Mouse (Mus musculus) midbrain, embryonic 16.5 days (tissue): ENCODE results near the gene Cttnbp2. TPM values are rescaled to one million over a fixed set of nuclear protein-coding genes. Genes with fewer than 3 reads are reported as not detected.

ENCODE experiments used
- ATAC-seq: fragments of 200-750 bp; cut with Nextera tagmentation; 2 replicates; pipeline ENCODE4 v1.8.0; 2017; ENCODE audit warnings: moderate TSS enrichment
- H3K27ac ChIP-seq: fragments of 300-500 bp; sonication (generic); 2 replicates; pipeline ENCODE4 v1.5.1; 2014; ENCODE audit warnings: mild to moderate bottlenecking, low read length, mixed read lengths
- H3K27me3 ChIP-seq: fragments of 300-500 bp; sonication (generic); 2 replicates; pipeline ENCODE4 v1.6.1; 2014; ENCODE audit warnings: low read depth, low read length, mixed read lengths; ENCODE audit not compliant: control insufficient read depth, insufficient read depth
- H3K36me3 ChIP-seq: fragments of 300-500 bp; sonication (generic); 2 replicates; pipeline ENCODE4 v1.6.1; 2014; ENCODE audit warnings: mild to moderate bottlenecking, low read length, moderate library complexity, mixed read lengths; ENCODE audit not compliant: control insufficient read depth, insufficient read depth
- H3K4me1 ChIP-seq: fragments of 300-500 bp; sonication (generic); 2 replicates; pipeline ENCODE4 v1.6.1; 2014; ENCODE audit warnings: mild to moderate bottlenecking, low read length, mixed read lengths; ENCODE audit not compliant: control insufficient read depth, insufficient read depth
- H3K4me2 ChIP-seq: fragments of 300-500 bp; sonication (generic); 2 replicates; pipeline ENCODE4 v1.6.1; 2014; ENCODE audit warnings: mild to moderate bottlenecking, low read length, mixed read lengths
- H3K4me3 ChIP-seq: fragments of 300-500 bp; sonication (generic); 2 replicates; pipeline ENCODE4 v1.5.1; 2014; ENCODE audit warnings: low read depth, mild to moderate bottlenecking, low read length, moderate library complexity, mixed read lengths
- H3K9ac ChIP-seq: fragments of 300-500 bp; sonication (generic); 2 replicates; pipeline ENCODE4 v1.6.1; 2014; ENCODE audit warnings: low read depth, low read length, mixed read lengths
- H3K9me3 ChIP-seq: fragments of 300-500 bp; sonication (generic); replicated peaks from 2 replicates; pipeline ENCODE4 v1.6.1; 2014; ENCODE audit warnings: mild to moderate bottlenecking, low read length, mixed read lengths; ENCODE audit not compliant: control insufficient read depth, poor library complexity, severe bottlenecking
- WGBS: fragments of 180-500 bp; shearing (Covaris S2); extraction: QIAGEN DNeasy Blood & Tissue Kit; methylation state at CpG from one replicate; pipeline ENCODE4 v1.1.7; 2014; 5-methylcytosine and 5-hydroxymethylcytosine counted together
- polyA plus RNA-seq: library from polyadenylated mRNA; unstranded; fragments of >200 nt; fragmentation: Nextera tagmentation; extraction: Ambion mirVana; gene quantifications from 2 replicates; pipeline ENCODE4 v1.2.1, GENCODE M21; 2015

Gene Cttnbp2
- polyA plus RNA-seq, 1 experiment from 2014 or later = 57.3 TPM

DNA sequence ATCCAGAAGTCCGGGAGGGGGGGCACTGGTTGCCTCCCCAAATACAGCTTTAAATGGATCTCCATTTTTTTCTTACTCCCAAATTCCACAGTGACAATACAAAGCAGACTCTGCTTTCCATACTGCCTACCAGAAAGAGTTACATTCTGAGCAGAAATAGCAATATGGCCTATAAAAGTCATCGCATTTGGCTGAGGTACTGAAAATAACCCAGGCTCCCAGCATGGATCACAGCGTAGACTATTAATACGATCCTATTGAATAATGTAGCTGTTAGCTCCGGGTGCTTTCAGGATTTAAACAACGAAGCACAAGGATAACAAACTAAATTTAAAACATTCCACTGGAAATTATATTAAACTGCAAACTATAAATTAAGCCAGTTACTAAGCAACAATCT is 2.8 kb downstream of the Cttnbp2 start:
- Histone ChIP-seq H3K9ac (peak overlapping the region; percentile 26; the same call in 1 of the 2 replicates), H3K27ac (no peak overlapping the region), H3K4me3 (peak overlapping the region; percentile 25), H3K9me3 (no peaks in the 10 kb centered on the region), H3K36me3 (no peaks in the 10 kb centered on the region), H3K4me1 (peaks cover 19% of the 10 kb centered on the region), H3K4me2 (peak overlapping the region; percentile 41), H3K27me3 (no peaks in the 10 kb centered on the region; the same call in 1 of the 2 replicates)
- ATAC-seq = no peak
- WGBS = 59% methylated on average over 6 of the region's 6 CpGs

DNA sequence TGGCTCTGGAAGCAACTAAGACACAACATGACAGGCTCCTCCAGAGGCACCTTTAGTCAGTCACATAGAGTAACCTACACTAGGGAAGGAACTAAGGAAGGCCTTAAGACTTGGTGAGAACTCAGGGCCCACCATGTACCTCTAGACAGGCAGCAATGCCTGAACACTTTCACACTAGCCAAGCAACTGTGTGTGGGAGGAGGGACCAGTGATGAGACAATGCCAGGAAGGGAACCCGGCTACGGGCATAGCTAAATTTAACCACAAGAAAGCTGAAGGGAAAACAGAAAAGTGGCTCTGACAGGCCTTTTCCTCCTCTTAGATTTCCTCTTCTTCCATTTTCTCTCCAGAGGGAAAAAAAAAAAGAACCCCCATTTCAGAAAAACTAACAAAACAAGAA is 6.6 kb downstream of the Cttnbp2 start:
- peaks cover 12% of the 10 kb centered on the region for H3K4me1 ChIP-seq
- no peaks in the 10 kb centered on the region for H3K36me3 ChIP-seq
- ATAC-seq = no peak
- H3K9ac ChIP-seq = no peak overlapping the region
- no peak overlapping the region for H3K4me3 ChIP-seq
- WGBS = 87% methylated on average over 2 of the region's 2 CpGs
- no peaks in the 10 kb centered on the region for H3K9me3 ChIP-seq
- H3K4me2 ChIP-seq = no peak overlapping the region
- no peaks in the 10 kb centered on the region for H3K27me3 ChIP-seq
- no peak overlapping the region for H3K27ac ChIP-seq

DNA sequence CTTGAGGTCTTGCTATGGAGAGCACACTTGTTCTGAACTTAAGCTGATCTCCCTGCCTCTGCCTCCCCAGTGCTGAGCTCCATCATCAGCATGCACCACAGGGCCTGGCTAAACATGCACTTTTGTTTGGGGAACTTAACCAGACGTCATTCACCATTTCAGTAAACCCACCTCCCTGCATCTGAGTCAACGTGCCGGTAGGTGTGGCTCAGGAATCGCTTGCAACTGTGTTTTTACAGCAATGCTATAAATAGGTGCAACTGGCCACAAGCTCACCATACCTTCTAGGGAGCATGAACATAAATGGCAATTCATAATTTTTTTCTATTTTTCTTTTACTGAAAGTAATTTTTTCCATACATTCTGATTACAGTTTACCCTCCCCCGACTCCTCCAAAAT is 14.8 kb downstream of the Cttnbp2 start:
- Histone ChIP-seq H3K9ac (no peak overlapping the region), H3K27me3 (no peaks in the 10 kb centered on the region), H3K36me3 (peaks cover 15% of the 10 kb centered on the region), H3K27ac (no peak overlapping the region), H3K9me3 (no peaks in the 10 kb centered on the region), H3K4me1 (no peaks in the 10 kb centered on the region), H3K4me3 (no peak overlapping the region), H3K4me2 (no peak overlapping the region)
- 72% methylated on average over 5 of the region's 5 CpGs for WGBS
- no peak for ATAC-seq

DNA sequence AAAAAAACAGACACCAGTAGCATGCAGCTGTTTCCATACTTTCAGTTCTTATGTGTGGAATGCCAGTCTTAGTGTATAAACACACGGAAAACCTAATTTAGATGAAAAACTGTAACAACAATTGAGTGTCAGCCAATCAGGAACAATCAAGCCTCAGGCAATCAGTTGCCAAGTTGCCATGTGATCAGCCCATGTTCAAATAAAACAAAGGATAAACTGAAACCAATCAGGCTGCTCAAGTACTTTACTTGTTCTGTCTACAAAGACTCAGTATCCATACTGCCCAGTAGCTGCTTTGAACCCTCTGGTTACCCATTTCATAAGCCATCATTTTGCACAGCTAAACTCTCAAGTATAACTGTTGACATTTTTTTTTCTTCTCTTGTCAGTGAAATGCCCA is 21.7 kb downstream of the Cttnbp2 start:
- Histone ChIP-seq H3K4me1 (peaks cover 2% of the 10 kb centered on the region; the same call in 1 of the 2 replicates), H3K27me3 (no peaks in the 10 kb centered on the region), H3K27ac (no peak overlapping the region), H3K4me3 (no peak overlapping the region), H3K9me3 (no peaks in the 10 kb centered on the region), H3K9ac (no peak overlapping the region), H3K36me3 (peaks cover 13% of the 10 kb centered on the region), H3K4me2 (no peak overlapping the region)
- no peak for ATAC-seq
- 69% methylated on average over 1 of the region's 1 CpGs for WGBS

DNA sequence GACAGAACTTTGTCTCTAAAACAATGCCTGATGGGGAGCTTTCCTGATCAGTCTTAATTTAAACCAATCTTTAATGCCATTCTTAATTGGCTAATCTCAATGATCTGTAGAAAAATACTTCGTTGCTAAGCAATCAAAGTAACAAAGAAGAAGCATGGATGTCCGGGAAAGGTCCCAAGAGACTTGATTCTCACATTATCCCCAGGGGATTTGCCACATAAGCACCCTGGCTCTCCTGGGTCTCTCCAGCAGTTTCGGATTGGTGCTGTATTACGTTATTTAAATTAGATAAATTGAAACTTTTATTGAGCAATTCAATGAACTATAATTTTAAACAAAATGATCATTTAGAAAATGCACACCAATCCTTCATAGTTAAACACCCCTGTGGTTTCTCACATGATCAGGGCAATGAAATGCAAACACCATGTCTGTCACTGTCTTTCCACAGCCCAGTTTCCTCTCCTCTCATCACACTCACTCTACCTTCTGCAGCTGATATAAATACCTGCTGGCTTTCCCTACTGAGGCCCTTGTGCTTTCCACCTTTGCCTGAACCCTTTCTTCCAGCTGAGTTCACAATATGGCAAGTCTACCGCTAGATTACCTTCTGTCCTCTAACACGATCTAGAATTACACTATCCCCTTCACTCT is 22.3 kb downstream of the Cttnbp2 start:
- Histone ChIP-seq H3K4me1 (peaks cover 2% of the 10 kb centered on the region; the same call in 1 of the 2 replicates), H3K9me3 (no peaks in the 10 kb centered on the region), H3K9ac (no peak overlapping the region), H3K4me2 (no peak overlapping the region), H3K27me3 (no peaks in the 10 kb centered on the region), H3K27ac (no peak overlapping the region), H3K36me3 (peaks cover 13% of the 10 kb centered on the region), H3K4me3 (no peak overlapping the region)
- ATAC-seq = no peak
- 42% methylated on average over 6 of the region's 6 CpGs for WGBS

DNA sequence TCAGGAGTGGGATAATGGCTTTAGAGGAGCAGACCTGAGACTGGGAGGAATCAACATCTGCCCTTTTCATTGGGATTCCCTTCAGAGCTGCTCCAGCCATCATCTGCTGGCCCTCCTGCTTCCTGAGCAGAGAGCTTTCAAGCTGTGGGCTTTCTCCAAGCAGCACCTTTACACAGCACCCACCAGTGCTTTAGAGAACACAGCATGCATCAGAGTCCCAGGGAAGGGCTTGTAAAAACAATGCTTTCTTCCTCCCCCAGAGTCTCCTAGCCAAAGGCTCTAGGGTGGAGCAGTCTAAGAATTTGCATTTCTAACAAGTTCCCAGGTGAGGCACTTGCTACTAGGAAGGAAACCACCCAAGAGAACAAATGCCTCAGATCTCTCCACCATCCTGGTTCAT is 29.6 kb downstream of the Cttnbp2 start:
- Histone ChIP-seq H3K27me3 (no peaks in the 10 kb centered on the region), H3K36me3 (peaks cover 13% of the 10 kb centered on the region), H3K9me3 (no peaks in the 10 kb centered on the region), H3K4me3 (no peak overlapping the region), H3K9ac (no peak overlapping the region), H3K4me2 (no peak overlapping the region), H3K4me1 (peaks cover 3% of the 10 kb centered on the region; the same call in 1 of the 2 replicates), H3K27ac (no peak overlapping the region)
- no peak for ATAC-seq

DNA sequence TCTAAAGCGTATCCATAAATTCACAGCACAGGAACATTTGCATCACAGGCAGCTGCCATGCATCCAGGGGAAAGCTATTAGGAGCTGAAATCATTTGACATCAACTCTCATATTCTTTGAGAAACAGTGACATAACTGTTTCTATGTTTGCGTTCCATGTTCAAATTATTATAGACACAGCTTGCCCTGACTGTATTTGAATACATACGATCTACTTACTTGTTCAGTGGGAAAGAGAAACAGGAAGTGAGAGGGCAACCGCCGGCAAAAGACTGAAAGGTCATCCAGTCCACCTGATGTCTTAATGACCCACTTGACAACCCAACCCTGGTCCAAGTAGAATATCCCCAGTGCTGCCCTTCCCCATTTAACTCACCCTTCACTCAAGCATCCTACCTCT is 30.6 kb downstream of the Cttnbp2 start:
- Histone ChIP-seq H3K4me1 (peaks cover 3% of the 10 kb centered on the region; the same call in 1 of the 2 replicates), H3K9me3 (no peaks in the 10 kb centered on the region), H3K9ac (no peak overlapping the region), H3K27me3 (no peaks in the 10 kb centered on the region), H3K36me3 (peaks cover 13% of the 10 kb centered on the region), H3K4me3 (no peak overlapping the region), H3K27ac (no peak overlapping the region), H3K4me2 (no peak overlapping the region)
- ATAC-seq = no peak
- 86% methylated on average over 5 of the region's 5 CpGs for WGBS

DNA sequence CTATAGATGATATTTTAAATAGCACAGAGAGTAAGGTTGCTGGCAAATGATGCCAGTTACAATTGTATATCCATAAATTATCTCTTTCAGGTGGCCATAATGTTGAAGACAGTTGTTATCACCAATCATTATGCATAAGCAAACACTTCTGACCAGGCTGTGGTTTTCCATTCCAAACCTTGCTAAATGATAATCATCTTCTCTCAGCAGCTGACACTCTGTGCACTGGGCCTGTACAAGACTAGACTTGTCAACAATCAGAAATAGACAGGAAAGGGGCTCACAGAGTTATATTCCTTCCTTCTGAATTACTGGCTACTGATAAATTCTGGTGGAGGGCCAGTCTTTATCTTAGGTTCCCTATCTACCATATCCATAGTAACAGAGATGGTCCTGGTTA is 32.1 kb downstream of the Cttnbp2 start:
- Histone ChIP-seq H3K4me1 (peaks cover 3% of the 10 kb centered on the region; the same call in 1 of the 2 replicates), H3K9ac (no peak overlapping the region), H3K9me3 (no peaks in the 10 kb centered on the region), H3K36me3 (peaks cover 8% of the 10 kb centered on the region), H3K27ac (no peak overlapping the region), H3K4me3 (no peak overlapping the region), H3K27me3 (no peaks in the 10 kb centered on the region), H3K4me2 (no peak overlapping the region)
- no peak for ATAC-seq

DNA sequence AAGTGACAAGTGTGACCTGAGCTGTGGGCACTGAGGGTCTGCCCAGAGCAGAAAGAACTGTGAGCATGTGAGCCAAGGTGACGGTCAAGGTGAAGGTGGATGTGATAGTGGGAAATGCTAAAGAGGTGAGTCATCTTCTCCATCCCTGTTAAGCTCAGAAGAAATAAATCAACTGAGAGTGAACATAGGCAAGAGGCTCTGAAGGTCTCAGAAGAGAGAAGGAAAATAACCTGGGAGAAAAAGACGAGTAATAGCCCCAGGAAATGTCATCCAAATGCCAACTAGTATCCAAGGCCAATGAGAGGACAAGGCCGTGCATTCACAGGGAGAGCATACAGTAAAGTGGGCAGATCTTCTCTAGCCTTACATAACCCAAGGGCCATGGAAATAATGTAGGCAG is 32.9 kb downstream of the Cttnbp2 start:
- H3K4me1 ChIP-seq = peaks cover 3% of the 10 kb centered on the region; the same call in 1 of the 2 replicates
- ATAC-seq = no peak
- 79% methylated on average over 3 of the region's 3 CpGs for WGBS
- H3K27me3 ChIP-seq = no peaks in the 10 kb centered on the region
- H3K9me3 ChIP-seq = no peaks in the 10 kb centered on the region
- peaks cover 8% of the 10 kb centered on the region for H3K36me3 ChIP-seq
- no peak overlapping the region for H3K4me2 ChIP-seq
- no peak overlapping the region for H3K27ac ChIP-seq
- H3K4me3 ChIP-seq = no peak overlapping the region
- no peak overlapping the region for H3K9ac ChIP-seq
